Mouse (Mus musculus) midbrain, embryonic 12.5 days (tissue): Measurements from ENCODE around the gene Clstn1. TPM values are rescaled to one million over a fixed set of nuclear protein-coding genes. Genes with fewer than 3 reads are reported as not detected.

ENCODE experiments used
- ATAC-seq: fragments of 200-750 bp; cut with Nextera tagmentation; 2 replicates; pipeline ENCODE4 v1.8.0; 2017; ENCODE audit warnings: low read depth, moderate TSS enrichment, moderate library complexity; ENCODE audit not compliant: low FRiP score
- H3K27ac ChIP-seq: fragments of 300-500 bp; sonication (generic); replicated peaks from 2 replicates; pipeline ENCODE4 v1.5.1; 2016; ENCODE audit warnings: mild to moderate bottlenecking
- H3K27me3 ChIP-seq: fragments of 300-500 bp; sonication (generic); 2 replicates; pipeline ENCODE4 v1.6.1; 2016; ENCODE audit warnings: mild to moderate bottlenecking
- H3K36me3 ChIP-seq: fragments of 300-500 bp; sonication (generic); 2 replicates; pipeline ENCODE4 v1.6.1; 2016
- H3K4me1 ChIP-seq: fragments of 300-500 bp; sonication (generic); 2 replicates; pipeline ENCODE4 v1.6.1; 2016
- H3K4me2 ChIP-seq: fragments of 300-500 bp; sonication (generic); replicated peaks from 2 replicates; pipeline ENCODE4 v1.6.1; 2016; ENCODE audit warnings: mild to moderate bottlenecking, moderate library complexity
- H3K4me3 ChIP-seq: fragments of 300-500 bp; sonication (generic); 2 replicates; pipeline ENCODE4 v1.5.1; 2016; ENCODE audit warnings: mild to moderate bottlenecking
- H3K9ac ChIP-seq: fragments of 300-500 bp; sonication (generic); replicated peaks from 2 replicates; pipeline ENCODE4 v1.6.1; 2016; ENCODE audit warnings: mild to moderate bottlenecking, moderate library complexity
- H3K9me3 ChIP-seq: fragments of 300-500 bp; sonication (generic); 2 replicates; pipeline ENCODE4 v1.6.1; 2016; ENCODE audit warnings: mild to moderate bottlenecking
- WGBS: fragments of 180-500 bp; shearing (Covaris S2); methylation state at CpG from one replicate; pipeline ENCODE4 v1.1.7; 2016; 5-methylcytosine and 5-hydroxymethylcytosine counted together
- polyA plus RNA-seq: library from polyadenylated mRNA; unstranded; fragments of >200 nt; fragmentation: Nextera tagmentation; extraction: Ambion mirVana; gene quantifications from 2 replicates; pipeline ENCODE4 v1.2.1, GENCODE M21; 2016

Clstn1 gene
- polyA plus RNA-seq, 1 experiment from 2014 or later = 84.4 TPM

DNA sequence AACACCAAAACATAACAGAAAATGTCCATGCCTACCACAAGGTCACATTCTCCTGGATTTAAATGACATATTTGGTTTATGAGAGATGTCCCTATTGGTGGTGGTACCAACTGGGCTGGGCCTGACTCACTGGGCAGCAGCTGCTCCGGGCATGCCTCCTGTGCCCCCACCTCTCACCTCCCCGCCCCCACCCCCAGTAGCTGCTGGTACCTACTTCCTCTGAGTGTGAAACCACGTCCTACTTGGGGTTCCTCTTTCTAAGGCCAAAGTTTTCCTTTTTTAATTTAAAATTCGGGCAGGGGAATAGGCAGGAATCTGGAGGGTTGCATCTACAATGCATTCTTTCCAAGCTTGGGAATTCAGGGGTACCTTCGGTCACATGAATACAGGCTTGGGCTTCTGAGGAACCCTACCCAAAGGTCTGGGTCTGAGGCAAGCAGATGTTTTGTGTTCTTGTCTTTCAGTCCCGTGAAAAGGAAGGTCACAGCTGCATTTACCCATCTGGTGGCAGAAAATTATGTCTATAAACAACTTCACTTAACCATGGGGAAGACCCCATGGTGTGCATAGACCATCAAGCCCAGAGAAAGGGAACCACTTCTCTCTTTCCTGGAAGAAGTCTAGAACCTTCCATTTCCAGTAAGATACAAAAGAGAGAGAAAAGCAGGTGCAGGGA lies 78.9 kb downstream of the Clstn1 start:
- no peak overlapping the region for H3K4me3 ChIP-seq
- ATAC-seq = no peak
- 0 out of 2 replicates have a peak, but pooled peaks cover 5% of the 10 kb centered on the region for H3K36me3 ChIP-seq
- H3K9ac ChIP-seq = no peak overlapping the region
- H3K27me3 ChIP-seq = no peaks in the 10 kb centered on the region
- H3K9me3 ChIP-seq = no peaks in the 10 kb centered on the region
- H3K27ac ChIP-seq = no peak overlapping the region
- no peak overlapping the region for H3K4me2 ChIP-seq
- WGBS = 72% methylated on average over 6 of the region's 6 CpGs
- no peaks in the 10 kb centered on the region for H3K4me1 ChIP-seq

DNA sequence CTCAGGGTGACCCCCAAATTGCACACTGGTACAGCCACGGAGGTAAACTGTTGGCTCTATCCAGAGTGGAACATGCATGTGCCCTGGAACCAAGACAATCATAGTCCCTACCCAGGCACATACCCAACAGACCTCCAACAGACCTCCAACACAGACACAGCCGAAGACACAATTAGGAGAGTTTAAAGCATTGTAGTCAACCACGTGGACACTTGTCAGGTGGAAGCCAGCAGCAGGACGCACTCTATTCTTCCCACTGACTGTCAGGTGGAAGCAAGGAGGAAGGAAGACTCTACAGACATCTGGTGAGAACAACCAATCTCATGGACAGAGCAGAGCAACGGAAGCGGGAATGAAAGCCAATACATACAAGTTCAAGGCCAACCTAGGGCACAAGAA lies 79.4 kb downstream of the Clstn1 start:
- H3K9me3 ChIP-seq = no peaks in the 10 kb centered on the region
- H3K27ac ChIP-seq = no peak overlapping the region
- H3K4me3 ChIP-seq = no peak overlapping the region
- no peak for ATAC-seq
- 93% methylated on average over 6 of the region's 6 CpGs for WGBS
- H3K4me2 ChIP-seq = no peak overlapping the region
- H3K4me1 ChIP-seq = no peaks in the 10 kb centered on the region
- H3K27me3 ChIP-seq = no peaks in the 10 kb centered on the region
- H3K9ac ChIP-seq = no peak overlapping the region
- 0 out of 2 replicates have a peak, but pooled peaks cover 5% of the 10 kb centered on the region for H3K36me3 ChIP-seq

DNA sequence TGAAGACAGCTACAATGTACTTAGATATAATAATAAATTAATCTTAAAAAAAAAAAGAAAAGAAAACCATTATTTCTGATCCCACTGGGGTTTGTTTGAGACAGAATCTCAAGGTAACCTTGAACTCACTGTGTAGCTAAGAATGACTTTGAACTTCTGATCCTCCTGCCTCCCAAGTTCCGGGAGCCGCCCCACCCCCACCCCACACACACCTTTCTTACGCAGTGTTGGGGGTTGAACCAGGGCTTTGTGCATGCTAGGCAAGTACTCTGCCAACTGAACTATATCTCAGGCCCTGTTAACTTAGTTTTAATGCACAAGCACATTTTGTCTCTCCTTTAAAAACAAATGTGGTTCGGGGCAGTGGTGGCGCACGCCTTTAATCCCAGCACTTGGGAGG lies 84.9 kb downstream of the Clstn1 start:
- ATAC-seq = no peak
- H3K27me3 ChIP-seq = peaks cover 19% of the 10 kb centered on the region
- no peak overlapping the region for H3K27ac ChIP-seq
- H3K4me3 ChIP-seq = no peak overlapping the region
- no peak overlapping the region for H3K9ac ChIP-seq
- no peaks in the 10 kb centered on the region for H3K36me3 ChIP-seq
- H3K4me1 ChIP-seq = 0 out of 2 replicates have a peak, but pooled peaks cover 1% of the 10 kb centered on the region
- WGBS = 94% methylated on average over 6 of the region's 6 CpGs
- H3K9me3 ChIP-seq = peaks cover 3% of the 10 kb centered on the region; the same call in 1 of the 2 replicates
- H3K4me2 ChIP-seq = no peak overlapping the region

DNA sequence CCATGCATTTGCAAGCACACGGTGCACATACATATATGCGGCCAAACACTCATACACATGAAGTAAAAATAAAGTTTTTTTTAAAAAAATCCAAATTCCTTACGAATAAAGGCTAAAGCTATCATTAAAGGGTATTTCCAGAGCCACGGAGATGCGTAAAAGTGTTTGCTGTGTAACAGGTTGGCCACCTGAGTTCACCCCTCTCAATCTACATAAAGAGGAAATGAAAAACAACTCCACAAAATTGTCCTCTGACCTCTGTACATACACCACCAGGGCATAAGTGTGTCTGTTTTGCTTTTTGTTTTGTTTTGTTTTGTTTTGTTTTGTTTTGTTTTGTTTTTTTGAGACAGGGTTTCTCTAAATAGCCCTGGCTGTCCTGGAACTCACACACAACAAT lies 86.5 kb downstream of the Clstn1 start:
- peaks cover 3% of the 10 kb centered on the region; the same call in 1 of the 2 replicates for H3K9me3 ChIP-seq
- H3K27ac ChIP-seq = no peak overlapping the region
- ATAC-seq = no peak
- no peak overlapping the region for H3K4me2 ChIP-seq
- peaks cover 23% of the 10 kb centered on the region for H3K27me3 ChIP-seq
- no peaks in the 10 kb centered on the region for H3K36me3 ChIP-seq
- no peak overlapping the region for H3K9ac ChIP-seq
- 94% methylated on average over 5 of the region's 5 CpGs for WGBS
- H3K4me3 ChIP-seq = no peak overlapping the region
- peaks cover 4% of the 10 kb centered on the region; the same call in 1 of the 2 replicates for H3K4me1 ChIP-seq

DNA sequence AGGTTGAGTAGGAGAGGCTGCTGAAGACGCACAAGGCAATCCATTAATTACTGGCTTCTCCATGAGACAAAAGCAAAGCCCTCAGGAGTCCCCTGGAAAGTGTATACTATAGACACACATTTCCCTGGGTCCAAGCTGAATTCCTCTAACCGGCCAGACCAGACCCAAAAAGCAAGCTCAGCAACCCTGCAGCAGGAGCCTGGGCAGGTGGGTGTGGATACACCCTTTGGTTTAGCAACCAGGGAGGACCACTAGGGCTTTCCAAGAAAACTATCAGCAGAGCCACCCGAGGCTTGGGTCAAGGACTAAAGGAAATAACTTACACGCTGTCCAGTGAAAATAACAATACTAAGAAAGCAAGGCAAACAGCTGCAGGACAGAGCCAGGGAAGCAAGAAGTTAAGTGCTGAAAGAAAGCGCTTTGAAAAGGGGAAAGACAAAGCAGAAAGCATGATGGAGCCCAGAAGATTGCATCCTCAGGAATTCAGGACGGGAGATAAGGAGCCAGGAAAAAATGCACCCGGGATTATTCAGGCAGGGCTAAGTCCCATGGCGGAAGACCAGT lies 88.6 kb downstream of the Clstn1 start:
- ATAC-seq = no peak
- Histone ChIP-seq H3K9ac (peak overlapping the region; percentile 52), H3K4me1 (peaks cover 4% of the 10 kb centered on the region; the same call in 1 of the 2 replicates), H3K4me2 (peak overlapping the region; percentile 64), H3K4me3 (peak overlapping the region; percentile 50), H3K27me3 (peaks cover 23% of the 10 kb centered on the region), H3K27ac (peak overlapping the region; percentile 11; the same call in 1 of the 2 replicates), H3K36me3 (no peaks in the 10 kb centered on the region), H3K9me3 (peaks cover 3% of the 10 kb centered on the region; the same call in 1 of the 2 replicates)
- WGBS = 10% methylated on average over 8 of the region's 8 CpGs

DNA sequence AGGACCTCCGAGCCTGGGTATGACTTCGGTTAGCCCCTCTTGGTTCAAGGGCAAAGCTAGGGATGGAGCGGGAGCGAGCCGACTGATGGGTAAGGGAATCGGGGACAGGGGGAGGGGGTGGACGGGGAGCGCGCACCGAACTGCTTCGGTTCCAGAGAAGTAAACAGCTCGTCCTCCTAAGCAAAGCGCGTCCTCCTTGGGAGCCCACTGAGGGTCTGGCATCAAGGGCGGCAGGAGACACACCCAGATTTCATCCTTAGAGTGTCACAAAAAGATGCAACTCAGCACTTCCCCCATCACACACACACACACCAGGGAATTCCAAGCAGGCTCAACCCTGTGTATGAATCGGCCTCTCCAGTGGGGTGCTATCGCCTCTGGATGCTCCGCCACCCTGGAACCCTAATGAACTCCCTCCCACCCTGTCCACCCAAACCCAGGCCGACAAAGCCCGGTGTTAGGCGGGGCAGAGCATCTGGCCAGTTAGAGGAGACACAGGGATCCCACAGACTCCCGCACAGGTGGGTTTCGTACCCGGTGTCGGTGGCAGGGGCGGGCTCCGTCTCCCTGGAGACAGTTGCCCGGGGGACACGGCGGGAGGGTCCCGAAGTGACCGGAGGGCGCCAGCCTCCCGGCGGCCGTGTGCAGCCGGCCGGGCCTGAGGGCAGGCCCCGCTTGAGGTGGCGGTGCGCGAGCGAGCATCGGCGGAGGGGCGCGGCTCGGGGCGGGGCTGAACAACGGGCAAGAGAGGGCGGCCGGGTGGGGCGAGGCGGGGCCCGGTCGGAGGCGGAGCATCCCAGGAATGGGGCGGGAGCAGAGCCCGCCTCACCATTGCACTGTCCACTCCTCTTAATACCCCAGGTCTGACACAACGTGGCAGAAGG lies 89.4 kb downstream of the Clstn1 start:
- under 1% methylated on average over 60 of the region's 60 CpGs for WGBS
- Histone ChIP-seq H3K27ac (peak overlapping the region; percentile 11), H3K36me3 (no peaks in the 10 kb centered on the region), H3K4me3 (peak overlapping the region; percentile 50), H3K4me1 (peaks cover 4% of the 10 kb centered on the region; the same call in 1 of the 2 replicates), H3K27me3 (peaks cover 23% of the 10 kb centered on the region), H3K9ac (peak overlapping the region; percentile 52), H3K9me3 (peaks cover 3% of the 10 kb centered on the region; the same call in 1 of the 2 replicates), H3K4me2 (peak overlapping the region; percentile 64)
- ATAC-seq = peak; percentile 94

DNA sequence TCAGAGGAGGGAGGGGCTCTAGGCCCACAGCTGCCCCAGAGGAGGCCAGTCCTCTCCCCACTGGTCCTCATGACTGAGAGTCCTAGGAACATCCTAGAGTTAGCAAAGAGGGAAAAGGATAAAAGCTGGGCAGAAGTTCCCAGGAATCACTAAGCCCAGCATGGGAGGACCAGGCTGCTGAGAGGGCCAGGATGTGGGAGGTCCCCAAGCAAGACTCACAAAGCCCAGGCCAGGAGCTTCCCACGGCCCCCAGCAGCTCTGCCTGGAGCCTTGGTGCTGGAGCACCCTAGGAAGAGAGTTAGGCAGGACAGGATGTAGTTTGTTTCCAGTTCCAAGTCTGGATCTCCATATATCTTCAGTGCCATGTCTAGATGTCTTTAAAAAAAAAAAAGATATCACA lies 91.7 kb downstream of the Clstn1 start:
- Histone ChIP-seq H3K4me1 (peaks cover 4% of the 10 kb centered on the region; the same call in 1 of the 2 replicates), H3K4me2 (no peak overlapping the region), H3K27ac (no peak overlapping the region), H3K4me3 (no peak overlapping the region), H3K9me3 (no peaks in the 10 kb centered on the region), H3K36me3 (no peaks in the 10 kb centered on the region), H3K27me3 (peaks cover 23% of the 10 kb centered on the region), H3K9ac (no peak overlapping the region)
- WGBS = 73% methylated on average over 1 of the region's 1 CpGs
- ATAC-seq = no peak

DNA sequence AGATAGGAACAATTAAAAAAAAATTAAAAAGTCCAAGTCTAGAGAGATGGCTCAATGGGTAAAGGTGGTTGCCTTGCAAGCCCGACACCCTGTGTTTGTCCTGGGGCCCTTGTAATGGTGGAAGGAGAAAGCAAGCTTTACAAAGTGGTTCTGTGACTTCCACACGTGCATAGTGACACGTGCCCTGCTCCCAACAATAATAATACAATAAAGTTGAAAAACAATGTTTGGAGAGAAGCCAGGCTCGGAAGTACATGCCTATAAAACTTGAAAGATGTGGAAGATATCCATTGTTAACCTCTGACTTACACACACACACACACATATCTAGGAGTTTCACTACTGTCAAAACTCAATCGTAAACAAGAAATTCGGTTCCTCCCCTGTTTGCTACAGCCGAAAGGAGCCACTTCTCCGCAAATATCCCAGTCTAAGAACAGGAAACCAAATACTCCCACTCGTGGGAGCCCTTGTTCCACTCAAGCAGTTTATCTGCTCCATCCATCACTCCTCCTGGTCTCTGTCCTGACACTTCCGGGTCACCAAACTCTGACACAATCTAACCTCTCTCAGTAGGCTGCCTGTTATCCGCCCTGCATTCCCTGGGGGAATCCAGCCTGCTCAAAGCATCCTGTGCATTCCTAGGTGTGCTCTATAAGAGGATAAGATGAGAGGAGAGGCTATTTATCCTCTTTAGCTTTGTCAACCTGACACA lies 92.9 kb downstream of the Clstn1 start:
- Histone ChIP-seq H3K27me3 (peaks cover 16% of the 10 kb centered on the region), H3K9me3 (no peaks in the 10 kb centered on the region), H3K9ac (no peak overlapping the region), H3K4me3 (no peak overlapping the region), H3K36me3 (no peaks in the 10 kb centered on the region), H3K27ac (no peak overlapping the region), H3K4me1 (peaks cover 4% of the 10 kb centered on the region; the same call in 1 of the 2 replicates), H3K4me2 (no peak overlapping the region)
- 80% methylated on average over 11 of the region's 11 CpGs for WGBS
- ATAC-seq = no peak

DNA sequence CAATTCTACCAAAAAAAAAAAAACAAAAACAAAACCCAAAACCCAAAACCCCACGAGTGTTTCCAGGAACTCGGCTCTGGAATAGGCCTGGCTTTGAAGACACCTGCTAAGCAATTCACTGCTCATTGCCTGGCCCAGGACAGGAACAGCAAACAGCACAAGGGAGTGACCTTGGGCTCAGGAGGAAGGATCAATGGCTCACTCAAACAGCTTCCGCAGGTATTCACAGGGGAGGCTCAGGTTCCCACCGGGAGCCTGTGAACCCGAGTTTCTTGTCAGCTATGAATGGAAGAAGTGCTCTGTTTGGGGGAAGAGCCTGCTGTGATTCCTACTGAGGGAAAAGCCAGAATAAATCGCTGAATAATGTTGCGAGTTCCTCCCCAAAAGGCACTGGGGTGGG lies 97.6 kb downstream of the Clstn1 start:
- Histone ChIP-seq H3K27ac (no peak overlapping the region), H3K9ac (no peak overlapping the region), H3K4me2 (no peak overlapping the region), H3K9me3 (no peaks in the 10 kb centered on the region), H3K27me3 (no peaks in the 10 kb centered on the region; the same call in 1 of the 2 replicates), H3K36me3 (no peaks in the 10 kb centered on the region), H3K4me3 (no peak overlapping the region), H3K4me1 (no peaks in the 10 kb centered on the region)
- WGBS = 22% methylated on average over 7 of the region's 7 CpGs
- ATAC-seq = no peak

DNA sequence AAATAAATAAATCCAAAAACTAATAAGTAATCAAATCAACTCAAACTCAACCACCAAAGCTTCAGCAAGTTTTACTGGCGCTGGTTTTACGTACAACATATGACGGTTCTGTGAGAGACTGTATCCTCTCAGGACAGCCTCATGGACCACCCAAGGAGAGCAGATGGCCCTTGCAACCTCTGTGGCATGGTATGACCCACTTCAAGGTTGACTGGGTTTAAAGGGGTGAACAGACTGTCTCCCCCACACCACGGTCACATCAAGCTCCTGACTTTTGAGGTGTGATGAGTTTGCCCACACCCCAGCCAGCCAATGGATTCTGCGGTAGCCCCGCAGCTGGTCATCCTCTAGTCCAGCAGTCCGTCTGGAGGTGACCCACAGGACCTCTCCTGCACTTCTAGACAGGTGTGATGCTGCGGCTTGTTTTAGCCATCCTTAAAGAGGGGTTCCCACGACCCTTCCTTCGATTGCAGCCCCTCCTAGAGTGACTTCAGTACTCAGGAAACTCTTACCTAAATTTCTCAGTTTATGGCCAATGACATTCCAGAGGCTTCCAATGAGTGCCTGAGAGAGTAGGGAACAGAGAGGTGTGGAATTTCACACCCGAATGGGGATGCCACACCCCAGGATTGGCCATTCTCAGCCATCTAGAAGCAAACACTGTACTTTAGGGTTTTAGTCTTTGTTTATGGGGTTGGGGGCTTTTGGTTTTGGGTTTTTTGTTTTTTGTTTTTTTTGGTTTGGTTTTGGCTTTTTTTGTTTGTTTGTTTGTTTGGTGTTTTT lies 98.8 kb downstream of the Clstn1 start:
- Histone ChIP-seq H3K27ac (no peak overlapping the region), H3K4me1 (no peaks in the 10 kb centered on the region), H3K9ac (no peak overlapping the region), H3K27me3 (no peaks in the 10 kb centered on the region; the same call in 1 of the 2 replicates), H3K9me3 (no peaks in the 10 kb centered on the region), H3K4me2 (no peak overlapping the region), H3K36me3 (no peaks in the 10 kb centered on the region), H3K4me3 (no peak overlapping the region)
- no peak for ATAC-seq
- 84% methylated on average over 11 of the region's 11 CpGs for WGBS

DNA sequence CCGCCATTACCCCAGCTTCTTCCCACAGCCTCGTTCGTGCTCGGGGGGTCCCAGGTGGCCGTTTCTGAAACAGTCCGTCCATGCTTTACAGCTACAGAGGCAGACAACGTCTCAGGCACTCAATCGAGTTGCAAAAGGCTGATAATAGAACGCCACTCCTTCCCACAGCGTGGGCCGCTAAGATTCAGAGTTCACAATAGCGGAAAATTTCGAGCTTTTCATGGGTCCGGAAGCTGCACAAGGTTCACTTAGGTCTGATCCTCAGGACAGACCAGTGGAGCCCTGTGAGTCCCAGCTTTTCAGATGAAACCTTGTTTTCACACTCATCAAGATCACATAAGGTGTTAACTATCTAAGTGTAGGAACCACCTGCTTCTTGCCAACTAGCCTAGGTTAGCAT lies 102.6 kb downstream of the Clstn1 start:
- H3K27me3 ChIP-seq = no peaks in the 10 kb centered on the region; the same call in 1 of the 2 replicates
- H3K27ac ChIP-seq = no peak overlapping the region
- 84% methylated on average over 14 of the region's 14 CpGs for WGBS
- H3K4me3 ChIP-seq = no peak overlapping the region
- H3K9ac ChIP-seq = no peak overlapping the region
- ATAC-seq = no peak
- H3K4me2 ChIP-seq = no peak overlapping the region
- no peaks in the 10 kb centered on the region for H3K36me3 ChIP-seq
- H3K9me3 ChIP-seq = no peaks in the 10 kb centered on the region
- no peaks in the 10 kb centered on the region for H3K4me1 ChIP-seq
